Mouse (Mus musculus): ENCODE measurements at regions not wholly inside any gene's neighbourhood (a gene's known extent, or its start where the extent isn't known, plus 50 kb on each side); places are given as distances from the start of the nearest gene placed in this dataset.

DNA sequence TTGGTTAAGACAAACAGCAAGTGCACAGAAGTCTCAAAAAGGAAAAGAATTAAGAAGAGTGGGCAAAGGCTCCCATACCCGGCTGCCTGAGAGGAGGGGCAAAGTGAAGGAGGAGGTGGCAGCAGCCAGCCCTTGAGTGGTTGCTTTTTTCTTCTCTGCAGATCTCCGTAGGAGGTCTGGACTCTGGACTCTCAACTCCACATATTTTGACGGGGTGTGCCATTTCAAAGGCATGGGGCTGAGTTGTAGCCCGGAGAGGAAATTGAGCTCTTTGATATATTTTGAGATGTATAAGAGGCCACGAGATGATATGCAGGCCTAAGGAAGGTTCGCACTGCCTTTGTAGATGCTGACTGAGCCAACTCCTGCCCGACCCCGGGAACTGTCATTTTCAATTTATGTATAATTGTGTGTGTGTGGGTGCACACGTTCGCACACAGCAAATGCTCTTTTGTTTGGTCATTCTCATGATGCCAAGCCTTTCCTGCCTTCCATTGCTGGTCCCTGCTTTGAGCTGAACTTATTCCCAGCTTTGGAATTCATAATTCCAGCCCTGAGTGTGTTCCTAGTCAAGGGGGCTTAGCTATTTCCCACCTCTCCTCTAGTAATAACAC, 56.4 kb downstream of the Cxcr4 start:
- Histone ChIP-seq H3K36me3 (no peaks in the 10 kb centered on the region), H3K4me3 (replicated peaks) (no peak overlapping the region), H3K27me3 (replicated peaks) (no peaks in the 10 kb centered on the region), H3K27ac (no peak overlapping the region), H3K4me1 (replicated peaks) (no peaks in the 10 kb centered on the region; the same call in 1 of the 2 replicates), H3K4me2 (replicated peaks) (0 out of 2 replicates have a peak overlapping the region, but pooled peaks have one; percentile 4), H3K9me3 (no peaks in the 10 kb centered on the region), H3K9ac (no peak overlapping the region)
- 36% methylated on average over 10 of the region's 10 CpGs for WGBS
- peak; percentile 84 for ATAC-seq

DNA sequence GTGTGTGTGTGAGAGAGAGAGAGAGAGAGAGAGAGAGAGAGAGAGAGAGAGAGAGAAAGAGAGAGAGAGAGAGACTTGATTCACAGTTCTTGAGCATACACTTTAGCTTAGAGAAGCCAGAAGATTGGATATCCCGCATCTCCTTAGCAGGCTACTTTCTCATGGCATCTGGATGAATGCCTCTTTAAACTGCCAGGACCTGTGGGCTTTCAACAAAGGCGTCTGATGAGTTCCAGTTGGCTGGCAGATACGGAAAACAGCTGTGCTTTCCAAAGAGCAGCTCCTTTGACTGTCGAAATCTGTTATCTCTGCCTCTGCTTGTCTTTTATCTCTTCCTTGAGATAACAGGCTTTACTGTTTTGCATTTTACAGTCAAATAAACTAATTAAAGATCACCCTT, 59.5 kb downstream of the Cxcr4 start:
- Histone ChIP-seq H3K36me3 (no peaks in the 10 kb centered on the region), H3K9ac (no peak overlapping the region), H3K4me2 (replicated peaks) (no peak overlapping the region), H3K27ac (no peak overlapping the region), H3K27me3 (replicated peaks) (no peaks in the 10 kb centered on the region), H3K4me1 (replicated peaks) (no peaks in the 10 kb centered on the region; the same call in 1 of the 2 replicates), H3K9me3 (no peaks in the 10 kb centered on the region), H3K4me3 (replicated peaks) (no peak overlapping the region)
- WGBS: 4% methylated on average over 4 of the region's 4 CpGs
- peak; percentile 27; the same call in 1 of the 2 replicates for ATAC-seq

DNA sequence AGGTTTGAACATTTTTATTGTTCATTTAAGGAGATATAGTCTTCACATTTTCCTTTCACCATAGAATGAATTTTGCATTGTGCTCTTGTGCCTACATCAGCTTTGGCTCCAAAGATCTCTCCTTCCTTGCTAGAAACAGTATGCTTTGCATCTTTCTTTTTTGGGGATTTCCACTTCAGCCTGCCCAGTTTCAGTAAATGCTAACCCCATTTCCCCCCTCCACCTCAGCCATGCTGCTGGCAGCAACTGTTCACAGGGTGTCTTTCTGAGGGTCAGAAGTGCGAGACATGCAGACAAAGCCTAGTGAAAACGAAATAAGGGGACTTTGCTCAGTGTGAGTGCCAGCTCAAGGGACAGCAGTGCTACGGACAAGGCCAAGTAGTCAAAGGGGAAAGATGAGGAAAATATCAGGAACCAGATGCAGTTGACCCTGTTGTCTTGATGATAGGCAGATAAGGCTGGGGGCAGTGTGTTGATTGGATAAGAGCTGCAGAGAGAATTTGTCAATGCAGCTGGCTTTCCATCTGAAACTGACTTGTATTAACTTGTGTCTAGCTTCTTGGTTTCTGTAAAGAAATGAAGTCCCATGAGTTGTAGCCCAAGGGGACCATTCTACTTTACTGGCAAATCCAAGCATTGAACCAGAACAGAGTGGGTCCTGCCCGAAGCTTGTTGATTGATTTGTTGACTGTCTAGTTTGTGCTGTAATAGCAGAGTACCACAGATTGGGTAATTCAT, 62.1 kb downstream of the Cxcr4 start:
- Histone ChIP-seq H3K27ac (no peak overlapping the region), H3K4me2 (replicated peaks) (no peak overlapping the region), H3K36me3 (no peaks in the 10 kb centered on the region), H3K4me3 (replicated peaks) (no peak overlapping the region), H3K9me3 (no peaks in the 10 kb centered on the region), H3K27me3 (replicated peaks) (no peaks in the 10 kb centered on the region), H3K9ac (no peak overlapping the region), H3K4me1 (replicated peaks) (no peaks in the 10 kb centered on the region)
- no peak for ATAC-seq
- 81% methylated on average over 4 of the region's 4 CpGs for WGBS

DNA sequence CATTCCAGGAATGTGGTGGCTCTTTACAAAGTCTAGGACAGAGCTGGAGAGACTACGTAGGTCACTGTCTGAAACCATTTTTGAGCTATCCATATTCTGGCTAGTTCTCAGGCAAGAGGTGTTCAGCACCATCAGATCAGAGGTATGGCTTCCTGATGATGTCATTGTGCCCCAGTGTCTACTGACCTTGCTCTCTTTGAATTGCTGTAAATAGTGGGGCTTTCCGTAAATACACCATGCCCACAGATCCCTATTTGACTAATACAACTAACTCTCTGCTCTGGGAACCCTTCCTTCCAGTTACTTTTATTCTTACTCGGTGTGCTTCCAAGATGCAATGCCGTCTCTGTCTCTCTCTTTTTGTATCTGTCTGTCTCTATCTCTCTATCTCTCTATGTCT, 72.9 kb downstream of the Cxcr4 start:
- 87% methylated on average over 4 of the region's 4 CpGs for WGBS
- ATAC-seq: no peak
- no peaks in the 10 kb centered on the region for H3K36me3 ChIP-seq

DNA sequence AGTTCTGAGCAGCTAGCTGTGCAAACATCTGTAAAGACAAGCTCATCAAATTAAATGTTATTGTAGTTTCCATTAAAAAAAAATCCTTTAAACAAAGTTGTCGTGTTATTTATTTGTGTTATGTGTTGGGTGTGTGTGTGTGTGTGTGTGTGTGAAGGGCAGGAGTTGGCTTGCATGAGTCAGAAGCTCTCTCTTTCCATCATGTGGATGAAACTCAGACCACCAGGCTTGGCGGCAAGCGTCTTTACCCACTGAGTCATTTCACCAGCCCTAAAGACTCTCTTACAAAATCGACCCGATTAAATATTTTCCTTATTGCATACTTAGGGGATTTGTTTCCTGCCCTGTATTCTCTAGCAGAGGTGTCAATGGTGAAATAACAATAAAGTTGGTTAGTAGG, 73.6 kb downstream of the Cxcr4 start:
- Histone ChIP-seq H3K4me1 (replicated peaks) (no peaks in the 10 kb centered on the region), H3K36me3 (no peaks in the 10 kb centered on the region), H3K4me2 (replicated peaks) (no peak overlapping the region), H3K9me3 (no peaks in the 10 kb centered on the region), H3K27me3 (replicated peaks) (no peaks in the 10 kb centered on the region), H3K4me3 (replicated peaks) (no peak overlapping the region), H3K9ac (no peak overlapping the region), H3K27ac (no peak overlapping the region)
- WGBS: 85% methylated on average over 5 of the region's 5 CpGs
- no peak for ATAC-seq

More for the DNA sequence above, 72.9 kb downstream of the Cxcr4 start:
- Histone ChIP-seq H3K9ac (no peak overlapping the region), H3K27me3 (replicated peaks) (no peaks in the 10 kb centered on the region), H3K4me1 (replicated peaks) (no peaks in the 10 kb centered on the region), H3K4me2 (replicated peaks) (no peak overlapping the region), H3K4me3 (replicated peaks) (no peak overlapping the region), H3K9me3 (no peaks in the 10 kb centered on the region), H3K27ac (no peak overlapping the region)

DNA sequence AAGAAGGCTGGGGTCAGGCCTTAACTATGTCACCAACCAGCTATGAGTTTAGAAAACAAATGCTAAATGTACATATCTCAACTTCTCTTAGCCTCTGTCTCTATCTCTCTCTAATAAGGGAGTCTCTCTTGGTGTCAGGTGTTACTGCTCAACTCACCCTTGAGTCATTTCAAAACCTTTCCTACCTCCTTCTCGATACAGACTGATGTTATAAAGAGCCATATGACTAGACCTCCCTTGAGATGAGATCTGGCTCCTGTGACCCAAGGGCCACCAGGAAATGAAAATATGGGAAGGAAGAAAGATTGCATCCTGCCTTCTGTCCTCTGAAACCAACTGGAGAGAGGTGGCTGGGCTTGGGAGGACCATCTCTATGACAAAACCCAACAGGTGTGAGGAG, 74.7 kb downstream of the Cxcr4 start:
- no peaks in the 10 kb centered on the region for H3K4me1 ChIP-seq (replicated peaks)
- no peaks in the 10 kb centered on the region for H3K36me3 ChIP-seq
- WGBS: 87% methylated on average over 1 of the region's 1 CpGs
- H3K9me3 ChIP-seq: no peaks in the 10 kb centered on the region
- no peak for ATAC-seq
- no peak overlapping the region for H3K4me2 ChIP-seq (replicated peaks)
- no peaks in the 10 kb centered on the region for H3K27me3 ChIP-seq (replicated peaks)
- no peak overlapping the region for H3K4me3 ChIP-seq (replicated peaks)
- no peak overlapping the region for H3K9ac ChIP-seq
- no peak overlapping the region for H3K27ac ChIP-seq

DNA sequence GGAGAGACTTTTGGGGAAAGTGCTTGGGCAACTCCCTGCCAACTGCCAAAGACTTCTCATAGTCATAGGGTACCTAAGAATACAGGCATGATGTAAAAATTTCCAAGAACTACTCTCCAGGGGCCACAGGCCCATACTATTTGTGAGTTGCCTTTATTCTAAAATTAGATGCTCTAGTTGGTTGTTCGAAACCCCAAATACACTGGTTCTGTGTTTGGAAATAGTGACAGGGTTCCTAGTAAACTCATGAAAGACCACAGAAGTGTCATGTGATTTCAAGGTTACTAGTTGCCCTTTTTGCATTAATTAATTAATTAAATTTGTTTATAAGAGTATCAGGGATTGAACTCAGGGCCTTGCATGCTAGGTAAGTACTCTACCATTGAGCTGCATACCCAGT, 77.8 kb downstream of the Cxcr4 start:
- Histone ChIP-seq H3K4me3 (replicated peaks) (no peak overlapping the region), H3K9me3 (no peaks in the 10 kb centered on the region), H3K36me3 (no peaks in the 10 kb centered on the region), H3K4me1 (replicated peaks) (no peaks in the 10 kb centered on the region), H3K9ac (no peak overlapping the region), H3K27ac (no peak overlapping the region), H3K4me2 (replicated peaks) (no peak overlapping the region), H3K27me3 (replicated peaks) (no peaks in the 10 kb centered on the region)
- ATAC-seq: no peak
- 93% methylated on average over 1 of the region's 1 CpGs for WGBS

DNA sequence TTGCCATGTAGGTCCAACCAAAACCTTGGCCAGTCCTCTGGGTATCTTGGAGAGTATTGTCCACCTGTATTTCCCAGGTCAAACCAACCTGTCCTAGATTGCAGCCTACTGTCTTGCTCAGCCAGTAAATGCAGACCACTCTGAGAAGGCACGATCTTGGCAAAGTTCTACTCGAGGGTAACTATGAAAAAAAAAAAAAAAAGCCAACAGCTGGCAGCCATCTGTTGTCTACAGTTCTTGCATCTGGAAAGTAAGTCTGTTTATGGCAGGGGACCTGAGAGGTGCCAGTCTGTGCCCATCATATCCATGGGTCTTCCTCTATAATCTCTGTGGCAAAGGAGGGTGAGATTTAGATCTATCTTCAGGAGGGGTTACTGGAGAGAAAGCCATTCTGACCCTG, 78.2 kb downstream of the Cxcr4 start:
- no peak for ATAC-seq
- no peak overlapping the region for H3K9ac ChIP-seq
- H3K36me3 ChIP-seq: no peaks in the 10 kb centered on the region
- H3K27ac ChIP-seq: no peak overlapping the region
- H3K4me2 ChIP-seq (replicated peaks): no peak overlapping the region
- H3K4me3 ChIP-seq (replicated peaks): no peak overlapping the region
- no peaks in the 10 kb centered on the region for H3K4me1 ChIP-seq (replicated peaks)
- H3K9me3 ChIP-seq: no peaks in the 10 kb centered on the region
- WGBS: 79% methylated on average over 2 of the region's 2 CpGs
- no peaks in the 10 kb centered on the region for H3K27me3 ChIP-seq (replicated peaks)

DNA sequence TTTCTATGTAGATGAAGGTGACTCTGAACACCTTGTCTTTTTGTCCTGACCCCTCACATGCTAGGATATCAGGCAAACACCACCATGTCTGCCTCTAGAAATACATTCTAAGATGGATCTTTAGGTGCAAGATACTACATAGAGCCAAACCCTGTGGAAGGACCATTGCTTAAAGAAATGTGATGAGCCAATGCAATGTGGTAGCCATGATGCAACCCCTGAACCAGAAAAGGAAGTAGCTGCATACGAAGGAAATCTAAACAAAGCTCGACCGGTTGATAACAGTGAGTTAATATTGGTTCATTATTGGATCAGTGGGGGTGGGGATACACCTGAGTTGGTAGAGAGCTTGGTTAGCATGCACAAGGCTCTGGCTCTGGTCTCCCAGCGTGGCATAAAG, 78.9 kb downstream of the Cxcr4 start:
- Histone ChIP-seq H3K9ac (no peak overlapping the region), H3K27ac (no peak overlapping the region), H3K4me3 (replicated peaks) (no peak overlapping the region), H3K36me3 (no peaks in the 10 kb centered on the region), H3K4me1 (replicated peaks) (no peaks in the 10 kb centered on the region), H3K4me2 (replicated peaks) (no peak overlapping the region), H3K9me3 (no peaks in the 10 kb centered on the region), H3K27me3 (replicated peaks) (no peaks in the 10 kb centered on the region)
- no peak for ATAC-seq
- WGBS: 71% methylated on average over 4 of the region's 4 CpGs

DNA sequence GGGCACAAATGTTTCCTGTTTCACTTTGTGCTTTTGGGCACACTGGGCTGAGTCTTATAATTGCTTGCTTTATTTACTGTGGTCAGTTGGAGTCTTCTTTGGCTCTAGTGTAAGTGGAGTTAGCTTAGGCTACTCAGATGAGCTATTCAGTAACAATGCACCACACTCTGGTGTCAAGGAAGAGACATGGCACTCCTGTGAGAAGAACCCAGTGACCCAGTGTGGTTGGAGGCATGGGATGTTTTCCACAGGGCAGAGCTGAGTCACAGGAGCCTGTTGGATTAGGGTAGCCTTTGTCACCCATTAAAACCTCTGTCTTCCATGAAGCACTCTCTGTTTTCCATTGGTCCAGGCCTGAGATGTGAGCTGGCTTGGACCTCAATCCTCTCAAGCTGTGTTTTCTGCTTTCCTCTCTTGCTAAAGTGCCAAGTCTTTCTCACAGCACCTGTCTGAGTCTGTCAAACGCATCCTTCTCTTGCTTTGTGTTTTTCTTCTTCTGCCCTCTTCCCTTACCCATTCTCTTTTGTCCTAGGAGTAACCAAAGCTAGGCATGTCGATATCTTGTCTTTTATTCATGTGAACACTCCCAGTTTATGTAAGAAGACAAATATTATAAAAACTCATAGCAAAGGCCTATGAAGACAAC, 83.2 kb downstream of the Cxcr4 start:
- 81% methylated on average over 2 of the region's 2 CpGs for WGBS
- no peak for ATAC-seq
- Histone ChIP-seq H3K27me3 (replicated peaks) (no peaks in the 10 kb centered on the region), H3K4me2 (replicated peaks) (no peak overlapping the region), H3K36me3 (no peaks in the 10 kb centered on the region), H3K9me3 (no peaks in the 10 kb centered on the region), H3K27ac (no peak overlapping the region), H3K4me3 (replicated peaks) (no peak overlapping the region), H3K9ac (no peak overlapping the region), H3K4me1 (replicated peaks) (no peaks in the 10 kb centered on the region)

DNA sequence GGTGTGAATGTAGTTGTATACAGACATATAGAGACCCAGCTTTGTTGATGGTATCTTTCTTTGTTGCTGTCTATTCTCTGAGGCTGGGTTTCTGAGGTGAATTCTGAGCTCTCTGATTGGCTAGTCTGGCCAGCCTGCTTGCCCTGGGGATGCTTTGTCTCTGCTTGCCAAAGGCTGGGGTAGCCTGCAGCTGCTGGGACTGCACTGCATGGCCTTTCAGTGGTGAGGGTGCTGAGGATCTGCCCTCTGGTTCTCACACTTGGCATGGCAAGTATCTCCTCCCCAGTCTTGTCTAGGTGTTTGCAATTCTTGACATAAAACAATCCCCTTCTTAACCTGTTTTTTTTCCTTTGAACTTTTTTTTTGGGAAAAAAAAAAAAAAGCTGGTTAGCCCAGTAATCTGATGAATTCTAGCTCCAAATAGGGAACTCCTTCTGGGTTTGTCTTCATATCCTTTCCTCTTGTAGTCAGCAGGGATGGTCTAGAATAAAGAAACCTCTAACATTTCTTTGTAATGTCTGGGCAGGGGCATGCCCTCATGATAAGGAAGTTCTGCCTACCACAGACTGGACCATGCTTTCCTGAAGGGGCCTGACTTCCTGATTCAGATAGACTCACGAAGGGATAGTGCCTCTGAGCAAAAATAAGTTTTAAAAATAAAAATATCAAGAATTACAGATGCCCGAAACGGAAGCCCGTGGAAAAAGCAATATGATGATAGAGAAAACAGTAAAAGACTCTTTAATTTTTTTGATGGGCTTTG, 85.4 kb downstream of the Cxcr4 start:
- Histone ChIP-seq H3K27ac (no peak overlapping the region), H3K4me1 (replicated peaks) (no peaks in the 10 kb centered on the region), H3K9ac (no peak overlapping the region), H3K4me2 (replicated peaks) (no peak overlapping the region), H3K9me3 (no peaks in the 10 kb centered on the region), H3K27me3 (replicated peaks) (no peaks in the 10 kb centered on the region), H3K4me3 (replicated peaks) (no peak overlapping the region), H3K36me3 (no peaks in the 10 kb centered on the region)
- 83% methylated on average over 4 of the region's 4 CpGs for WGBS
- ATAC-seq: no peak

DNA sequence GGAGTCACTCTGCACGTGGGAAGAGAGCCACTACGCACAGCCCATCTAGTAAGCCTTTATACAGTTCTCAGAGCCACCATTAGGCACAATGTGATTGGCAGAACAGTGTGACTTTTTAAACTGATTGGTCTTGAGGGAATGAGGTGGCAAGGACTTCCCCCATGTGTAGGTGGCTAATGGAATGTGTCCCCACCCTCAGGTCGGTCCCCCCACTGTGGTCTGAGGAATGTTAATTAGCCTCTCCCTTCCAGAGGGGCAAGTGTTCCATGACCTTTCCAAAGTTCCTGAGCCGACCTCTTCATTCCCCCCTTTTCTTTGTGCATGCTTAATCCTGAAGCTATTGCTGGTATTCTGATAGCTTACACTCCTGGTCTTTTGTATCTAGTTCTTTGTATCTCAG, 87.2 kb upstream of the Dars start:
- Histone ChIP-seq H3K9ac (no peak overlapping the region), H3K27ac (no peak overlapping the region), H3K4me1 (replicated peaks) (no peaks in the 10 kb centered on the region), H3K9me3 (no peaks in the 10 kb centered on the region), H3K4me3 (replicated peaks) (no peak overlapping the region), H3K36me3 (no peaks in the 10 kb centered on the region), H3K27me3 (replicated peaks) (no peaks in the 10 kb centered on the region), H3K4me2 (replicated peaks) (no peak overlapping the region)
- no peak for ATAC-seq
- 58% methylated on average over 4 of the region's 4 CpGs for WGBS

Data from intestine, embryonic 15.5 days (tissue).